Mouse (Mus musculus) frontal cortex, postnatal 25 days (tissue): ENCODE measurements around the gene Ajm1.

Experiments used
- DNase-seq, 2 experiments: peaks; one replicate each; pipeline ENCODE4 v3.0.0; 2022; ENCODE audit warnings: low spot score in 2 of 2

Ajm1 gene

DNA sequence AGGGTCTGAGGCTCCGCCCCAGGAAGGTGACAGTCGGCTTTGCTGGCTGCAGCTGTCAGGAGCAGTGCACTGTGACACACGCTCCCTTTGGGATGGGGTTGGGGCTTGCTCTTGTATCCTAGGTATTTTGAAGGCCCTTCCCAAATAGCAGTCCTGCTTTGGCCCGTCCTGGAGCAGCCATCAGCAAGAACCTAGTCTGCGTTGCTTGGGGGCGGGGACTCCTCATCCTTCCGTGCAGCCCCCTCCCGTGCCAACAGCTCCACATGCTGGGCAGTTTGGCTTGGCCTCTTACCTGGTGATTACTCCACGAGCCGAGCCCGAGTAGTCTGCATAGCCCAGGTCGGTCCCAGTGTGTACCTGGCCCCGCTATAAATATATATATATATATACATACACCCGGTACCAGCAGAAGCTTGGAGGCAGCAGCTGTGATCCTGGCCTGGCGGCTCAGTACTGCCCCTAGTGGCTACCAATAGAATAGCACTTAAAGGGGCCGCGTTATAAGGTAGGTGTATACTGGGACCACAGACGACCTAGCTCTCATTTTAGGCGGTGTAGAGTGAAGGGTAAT is at the start of gene Ajm1:
Gene Ajm1, minus strand, starts transcription at position 464 of the 571 bp plus-strand sequence.
- peak; percentile 62 to 68 for DNase-seq

DNA sequence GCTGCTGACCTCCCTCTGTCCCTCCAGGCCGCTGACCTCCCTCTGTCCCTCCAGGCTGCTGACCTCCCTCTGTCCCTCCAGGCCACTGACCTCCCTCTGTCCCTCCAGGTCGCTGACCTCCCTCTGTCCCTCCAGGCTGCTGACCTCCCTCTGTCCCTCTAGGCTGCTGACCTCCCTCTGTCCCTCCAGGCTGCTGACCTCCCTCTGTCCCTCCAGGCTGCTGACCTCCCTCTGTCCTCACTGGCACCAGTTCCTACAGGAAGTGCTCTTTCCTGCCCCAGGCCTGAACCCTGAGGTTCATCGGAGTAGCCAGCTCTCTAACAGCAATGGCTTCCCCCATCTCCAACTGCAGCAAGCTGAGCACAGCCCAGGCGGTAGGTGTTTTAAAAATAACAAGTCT is 47.2 kb upstream of the Ajm1 start:
- no peak for DNase-seq

DNA sequence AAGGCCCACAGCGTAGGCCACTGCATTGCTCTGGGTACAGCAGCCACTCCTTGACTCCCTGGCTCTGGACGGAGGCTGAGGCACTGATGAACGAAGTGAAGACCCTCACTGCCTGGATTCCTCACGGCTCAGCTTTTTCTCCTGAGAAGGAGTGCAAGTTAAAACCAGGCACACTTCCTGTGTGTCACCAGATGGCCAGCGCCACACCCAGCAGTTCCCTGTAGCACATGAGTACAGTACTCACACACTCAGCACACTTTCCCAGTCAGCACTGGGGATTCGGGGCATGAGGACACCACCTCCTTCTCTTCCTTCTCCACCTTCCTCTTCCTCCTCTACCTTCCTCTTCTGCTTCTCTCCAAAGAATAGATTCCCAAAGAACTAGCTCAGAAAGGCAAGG is 46.3 kb upstream of the Ajm1 start, which contains the start of gene Fcna:
Gene Fcna, minus strand, starts transcription at position 220 of the 400 bp plus-strand sequence.
- no peak for DNase-seq

DNA sequence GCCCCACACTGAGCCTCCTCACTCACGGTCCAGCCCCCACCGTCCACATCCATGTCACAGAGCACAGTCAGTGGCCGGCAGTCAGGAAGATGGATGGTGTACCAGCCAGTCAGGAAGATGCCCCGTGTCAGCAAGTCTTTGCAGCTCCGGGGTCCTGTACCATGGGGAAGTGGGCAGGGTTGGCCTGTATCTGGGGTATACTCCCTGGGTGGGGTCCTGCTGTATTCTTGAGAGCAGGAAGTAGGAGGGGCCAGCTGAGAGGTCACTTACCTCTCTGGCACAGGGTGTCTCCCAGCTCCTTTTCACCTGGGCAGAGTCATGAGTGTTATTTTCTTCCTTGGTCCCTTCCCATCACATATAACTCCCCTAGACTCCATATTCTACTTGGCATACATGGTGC is 44.4 kb upstream of the Ajm1 start:
- DNase-seq = no peak

DNA sequence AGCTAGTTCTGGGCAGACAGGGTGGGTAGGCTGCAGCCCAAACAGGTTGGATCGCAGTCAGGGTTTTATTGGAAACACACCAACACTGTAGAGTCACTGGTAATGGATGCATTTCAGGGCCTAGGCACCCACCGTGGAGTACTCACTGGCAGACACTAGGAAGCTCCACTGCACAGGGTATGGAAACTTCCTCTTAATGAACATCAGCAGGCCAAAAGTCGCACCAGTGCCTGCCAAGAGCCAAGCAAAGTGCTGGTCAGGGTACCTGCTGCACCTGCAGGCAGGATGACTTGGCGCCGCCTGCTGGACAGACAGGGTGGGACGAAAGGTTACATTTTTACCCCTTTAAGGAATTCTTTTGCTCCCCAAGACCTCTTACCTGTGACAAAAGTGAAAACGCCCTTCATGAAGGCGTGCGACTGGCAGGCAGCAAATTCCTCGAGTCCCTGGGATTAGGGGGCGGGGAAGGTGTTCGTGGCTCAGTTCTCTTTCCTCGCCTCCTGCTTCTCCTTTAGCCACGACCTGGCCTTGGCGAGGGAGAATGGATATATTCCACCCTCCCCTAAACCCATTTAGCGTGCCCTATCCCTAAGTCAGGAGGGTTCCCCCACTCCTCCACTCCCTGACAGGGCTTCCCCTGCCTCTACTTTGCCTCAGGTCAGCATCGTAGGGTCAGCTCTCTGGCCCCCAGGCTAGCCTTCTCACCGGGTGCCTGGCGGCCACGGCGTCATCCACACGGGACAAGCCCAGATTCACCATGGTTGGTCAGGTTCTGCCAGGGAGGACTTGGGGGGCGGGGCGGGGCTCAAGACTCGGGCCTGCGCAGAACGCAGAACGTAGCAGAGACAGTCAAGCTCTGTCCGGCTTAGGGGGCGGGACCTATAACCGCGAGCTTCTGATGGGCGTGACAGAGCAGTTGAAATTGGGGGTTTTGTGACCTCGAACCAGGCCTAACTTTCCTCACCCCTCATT is 40.0 kb upstream of the Ajm1 start, which contains the start of gene Tmem141:
Gene Tmem141, minus strand, starts transcription at position 777 of the 972 bp plus-strand sequence.
- DNase-seq = peak; percentile 67 to 74

DNA sequence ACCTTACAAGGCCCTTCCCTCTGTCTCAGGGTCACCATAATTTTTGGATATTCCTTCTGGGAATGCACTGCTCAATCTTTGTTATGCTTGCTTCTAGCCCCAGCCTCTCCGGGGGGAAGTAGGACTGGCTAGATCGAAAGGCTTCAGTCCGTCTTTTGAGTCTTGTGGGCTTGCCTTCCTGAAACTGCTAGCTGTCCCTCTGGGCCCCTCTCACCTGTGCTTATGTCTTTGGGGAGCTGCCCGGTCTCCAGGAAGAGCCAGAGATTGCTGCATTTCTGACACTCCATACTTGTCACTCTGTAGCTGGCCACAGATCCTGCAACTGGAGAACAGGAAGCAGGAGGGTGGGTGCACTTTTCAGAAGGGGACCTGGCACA is 39.3 kb upstream of the Ajm1 start:
- DNase-seq = no peak

DNA sequence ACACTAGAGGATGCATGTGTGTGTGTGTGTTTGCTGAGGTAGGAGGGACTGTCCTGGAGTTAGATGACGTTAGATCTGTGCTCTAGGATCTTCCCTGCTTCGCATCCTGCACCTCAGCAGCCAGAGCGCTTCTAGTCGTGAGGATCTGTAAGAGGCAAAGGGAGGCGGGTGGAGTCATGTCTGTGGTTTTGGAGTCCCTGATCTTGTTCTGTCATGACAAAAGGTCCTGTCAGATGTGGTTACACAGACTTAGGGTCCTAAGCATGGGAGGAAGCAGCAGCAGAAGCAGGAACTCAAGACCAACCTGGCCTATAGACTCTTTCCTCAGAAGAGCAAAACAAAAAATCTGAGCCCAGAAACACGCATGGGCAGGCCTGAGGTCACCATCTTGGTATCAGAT is 38.8 kb upstream of the Ajm1 start:
- no peak for DNase-seq

DNA sequence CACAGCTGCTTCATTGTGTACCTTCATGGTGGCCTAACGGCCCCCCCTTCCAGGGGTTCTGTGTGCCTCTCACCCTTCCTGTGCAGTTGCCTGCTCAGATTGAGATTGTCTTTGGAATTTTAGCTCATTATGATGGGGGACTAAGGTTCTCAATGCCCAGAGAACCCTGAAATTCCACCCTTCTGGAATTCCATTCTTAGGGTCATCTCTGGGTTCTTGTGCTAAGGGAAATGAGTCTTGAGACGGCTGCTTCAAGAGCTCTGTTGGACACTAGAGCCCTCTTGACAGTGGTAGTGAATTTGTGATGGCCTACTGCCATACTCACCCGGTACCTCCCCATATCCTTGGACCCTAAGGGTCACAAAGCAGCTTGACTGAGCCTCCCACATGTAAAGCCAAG is 36.0 kb upstream of the Ajm1 start, which contains the start of gene Ccdc183:
Gene Ccdc183, minus strand, starts transcription at position 101 of the 400 bp plus-strand sequence.
- DNase-seq = no peak

DNA sequence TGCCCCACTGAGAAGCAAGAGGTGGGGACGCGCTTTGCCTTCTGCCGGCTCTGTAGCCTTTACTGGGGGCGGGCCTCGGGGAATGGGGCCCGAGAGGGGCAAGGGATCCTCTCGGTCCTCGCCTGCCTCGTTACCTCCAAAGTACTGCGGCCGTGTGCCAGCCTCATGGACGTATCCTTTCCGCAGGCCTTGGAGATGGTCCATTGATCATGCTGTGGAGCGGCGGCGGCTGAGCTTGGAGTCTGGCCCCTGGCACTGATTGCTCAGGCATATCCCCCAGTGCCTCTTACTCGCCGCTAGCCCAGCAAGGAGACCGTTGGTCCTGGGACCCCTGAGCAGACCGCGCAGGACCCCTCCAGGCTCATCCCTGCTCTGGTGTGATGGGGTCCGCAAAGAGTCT is 34.8 kb upstream of the Ajm1 start:
- no peak for DNase-seq

DNA sequence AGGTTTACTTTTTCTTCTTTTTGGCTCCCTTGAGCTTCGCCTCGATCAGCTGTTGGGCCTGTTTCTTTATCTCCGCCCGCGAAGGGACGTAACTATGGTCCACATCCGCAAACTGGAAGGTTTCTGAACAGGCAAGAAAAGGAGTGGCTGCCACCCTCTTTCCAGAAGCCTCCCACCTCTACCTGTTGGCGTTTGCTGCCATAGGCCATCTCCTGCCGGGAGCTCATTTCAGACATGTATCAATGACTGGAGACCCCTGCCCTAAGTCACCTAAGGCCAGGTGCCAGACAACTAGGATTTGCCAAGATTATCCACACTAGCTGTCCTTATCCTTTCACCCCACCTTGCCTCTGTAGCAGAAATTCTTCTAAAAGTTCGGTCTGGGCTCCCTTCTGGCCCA is 27.1 kb upstream of the Ajm1 start:
- DNase-seq = no peak

DNA sequence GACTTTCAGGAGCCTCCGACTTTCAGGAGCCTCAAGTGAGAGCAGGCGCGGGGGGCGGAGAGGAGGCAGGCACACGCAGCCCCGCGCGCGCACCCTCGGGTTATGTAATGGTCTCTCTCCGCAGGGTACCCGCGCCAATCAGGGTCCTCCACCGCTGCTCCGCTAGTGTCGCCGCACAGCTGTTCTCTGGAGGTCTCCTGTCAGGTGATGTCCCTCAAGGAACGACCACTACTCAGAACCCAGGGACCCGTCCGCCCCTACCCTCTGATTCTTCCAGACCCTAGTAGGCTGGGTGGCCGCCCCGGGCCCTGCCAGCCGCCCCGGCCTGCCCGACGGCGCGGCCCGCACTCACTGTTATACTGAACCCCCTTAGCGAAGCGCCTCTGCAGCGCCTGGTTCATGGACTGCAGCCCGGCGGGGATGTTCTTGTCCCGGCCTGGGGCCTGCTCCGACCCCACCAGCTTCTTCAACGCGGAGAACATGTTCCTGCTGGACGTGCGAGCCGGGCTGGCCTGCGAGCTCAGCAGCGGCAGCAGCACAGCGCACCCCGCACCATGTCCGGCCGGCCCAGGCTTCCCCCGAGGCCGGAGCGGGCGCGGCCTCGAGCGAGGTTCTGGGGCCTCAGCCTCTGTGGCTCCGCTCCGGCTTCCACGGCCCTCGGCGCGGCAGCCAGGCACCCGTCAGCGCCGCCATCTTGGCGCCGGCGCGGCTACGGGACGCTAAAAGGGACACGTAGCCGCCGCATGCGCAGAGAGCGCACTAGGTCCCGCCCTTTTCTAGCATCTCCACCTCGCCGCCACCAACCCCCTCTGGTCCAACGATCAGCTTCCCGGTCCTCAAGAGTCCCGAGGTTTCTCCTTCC is 26.4 kb upstream of the Ajm1 start, which contains the start of gene Rabl6:
Gene Rabl6, minus strand, starts transcription at position 761 of the 862 bp plus-strand sequence.
- DNase-seq = peak; percentile 83 to 84

DNA sequence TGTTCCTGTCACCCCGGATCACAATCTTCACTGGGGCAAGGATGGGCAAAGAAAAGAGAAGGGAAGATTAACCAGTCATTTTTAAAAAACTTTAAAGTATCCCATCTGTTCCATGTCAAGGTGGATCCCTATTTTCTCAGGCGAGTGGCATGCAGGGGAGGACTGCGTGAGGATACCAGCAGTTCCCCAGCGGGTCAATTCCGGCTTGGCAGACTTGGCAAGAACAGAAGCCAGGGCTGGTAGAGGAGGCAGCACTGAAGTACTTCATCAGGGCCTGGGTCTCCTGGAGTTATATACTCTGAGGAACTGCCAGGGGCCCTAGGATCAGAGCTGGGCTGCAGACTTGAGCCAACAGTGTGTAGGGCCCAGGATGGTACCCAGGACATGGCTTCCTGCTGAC is 21.0 kb upstream of the Ajm1 start:
- no peak for DNase-seq

DNA sequence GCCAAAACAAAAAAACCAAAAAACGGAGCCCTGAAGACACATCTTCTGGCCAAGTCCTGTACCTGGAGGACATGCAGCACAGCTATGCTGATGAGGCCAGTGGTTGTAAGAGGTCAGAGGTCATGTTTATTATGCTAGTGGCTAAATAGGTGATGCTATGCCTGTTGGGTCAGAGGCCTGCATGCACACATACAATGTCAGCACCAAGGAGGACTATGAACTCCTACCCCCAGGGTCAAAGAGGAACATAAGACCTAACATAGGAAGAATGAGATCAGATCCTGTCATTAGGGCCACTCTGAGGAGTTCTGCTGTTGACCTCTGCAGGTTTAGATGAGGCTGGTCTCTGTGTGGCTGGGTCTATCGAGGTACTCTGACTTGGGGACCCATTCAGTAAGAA is 18.5 kb upstream of the Ajm1 start:
- no peak for DNase-seq

DNA sequence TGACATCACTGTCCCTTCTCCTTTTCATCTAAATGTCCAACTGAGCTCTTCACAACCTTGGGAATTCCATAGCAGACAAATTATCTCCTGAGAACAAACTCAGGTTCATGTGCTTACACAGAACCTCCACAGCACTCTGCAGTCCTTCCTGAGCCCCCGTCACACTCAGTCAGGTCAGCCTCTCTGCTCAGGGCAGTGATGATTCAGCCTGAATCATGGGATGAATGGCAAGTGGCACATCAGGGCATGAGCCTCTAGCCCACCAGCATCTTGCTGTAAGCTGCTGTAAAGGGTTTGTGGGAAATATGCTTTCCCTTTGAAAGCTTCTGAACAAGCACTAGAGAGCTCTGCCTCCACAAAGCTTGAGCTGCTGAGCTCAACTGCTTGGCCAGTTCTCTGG is 17.2 kb upstream of the Ajm1 start:
- no peak for DNase-seq

DNA sequence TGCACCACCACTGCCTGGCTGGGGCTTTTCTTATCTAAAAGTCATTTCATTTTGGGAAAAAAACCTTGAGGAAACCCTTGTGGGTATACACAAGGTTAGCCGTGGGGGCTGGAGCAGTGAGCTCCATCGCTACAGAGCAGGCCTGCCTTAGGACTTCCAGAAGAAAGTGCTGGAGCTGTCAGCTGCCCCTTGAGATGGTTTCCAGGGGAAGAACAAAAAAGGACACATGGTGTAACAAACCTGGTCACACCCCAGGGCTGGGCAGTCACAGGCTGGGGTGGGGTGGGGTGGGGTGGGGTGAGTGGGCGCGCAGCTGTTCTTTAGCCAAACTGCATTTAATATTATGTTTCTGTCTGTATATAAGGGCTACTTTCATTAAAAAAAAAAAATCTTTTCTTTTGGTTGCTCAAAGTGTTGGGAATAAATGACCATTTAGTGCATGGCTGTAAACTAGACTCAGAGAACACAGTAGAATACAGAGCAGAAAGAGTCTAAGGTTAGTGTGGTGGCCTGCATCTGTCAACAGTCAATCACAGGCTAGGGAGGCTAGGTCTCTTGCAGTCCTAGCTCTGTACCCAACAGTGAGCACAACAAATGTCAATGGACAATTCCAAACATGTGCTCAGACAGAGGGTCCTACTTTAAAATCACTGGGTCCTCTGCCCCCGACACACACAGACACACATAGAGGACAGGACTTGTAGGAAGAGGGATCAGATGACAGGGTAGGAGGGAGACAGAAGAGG is 15.4 kb upstream of the Ajm1 start:
- DNase-seq = no peak

DNA sequence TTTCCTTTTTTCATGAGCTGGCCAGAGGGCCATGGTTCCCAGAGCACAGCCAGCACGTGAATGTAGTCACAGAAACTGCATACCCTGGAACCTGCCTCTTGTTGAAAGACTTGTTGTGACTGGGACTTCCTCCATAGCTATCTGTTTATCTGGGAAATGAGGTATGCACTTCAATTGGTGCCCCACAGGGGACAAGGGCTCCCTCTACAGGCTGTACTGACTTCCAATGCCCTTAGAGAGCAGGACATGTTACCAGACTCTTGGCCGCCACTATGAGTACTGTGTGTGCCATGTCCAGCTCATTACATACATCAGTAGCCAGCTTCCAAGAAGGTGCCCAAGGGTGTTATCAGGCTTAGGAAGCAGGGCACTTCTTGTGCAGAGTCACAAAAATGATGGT is 10.3 kb upstream of the Ajm1 start:
- DNase-seq = no peak

DNA sequence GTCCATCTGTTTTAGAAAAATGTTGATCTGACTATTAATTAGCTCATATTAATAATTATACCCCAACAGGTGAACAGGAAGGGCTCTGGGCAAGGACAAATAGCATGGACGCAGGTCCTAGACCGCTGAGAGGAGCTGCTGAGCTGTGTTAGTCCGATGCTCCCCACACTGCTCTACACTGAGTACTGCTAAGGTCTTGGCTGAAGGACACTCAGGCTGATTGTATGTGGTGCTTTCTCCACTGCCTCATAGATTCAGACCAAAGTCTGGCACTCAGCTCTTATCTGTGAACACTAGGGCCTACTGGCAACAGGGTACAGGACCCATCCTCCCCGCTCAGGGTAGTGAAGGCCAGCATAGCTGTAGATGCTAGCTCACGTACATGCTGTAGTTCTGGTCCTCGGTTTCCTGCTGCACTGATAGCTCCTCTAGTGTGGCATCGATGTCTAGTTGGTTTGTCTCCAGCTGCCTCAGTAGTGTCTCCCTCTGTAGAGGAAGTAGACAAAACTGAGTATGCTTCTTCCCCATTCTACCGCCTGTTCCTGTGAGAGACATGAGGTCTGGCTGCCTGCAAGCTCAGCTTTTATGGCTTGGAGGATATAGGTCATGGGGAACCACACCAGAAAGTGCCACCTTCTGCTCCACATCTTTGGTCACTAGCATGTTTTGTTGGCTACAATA is 6.8 kb upstream of the Ajm1 start:
- DNase-seq = no peak

DNA sequence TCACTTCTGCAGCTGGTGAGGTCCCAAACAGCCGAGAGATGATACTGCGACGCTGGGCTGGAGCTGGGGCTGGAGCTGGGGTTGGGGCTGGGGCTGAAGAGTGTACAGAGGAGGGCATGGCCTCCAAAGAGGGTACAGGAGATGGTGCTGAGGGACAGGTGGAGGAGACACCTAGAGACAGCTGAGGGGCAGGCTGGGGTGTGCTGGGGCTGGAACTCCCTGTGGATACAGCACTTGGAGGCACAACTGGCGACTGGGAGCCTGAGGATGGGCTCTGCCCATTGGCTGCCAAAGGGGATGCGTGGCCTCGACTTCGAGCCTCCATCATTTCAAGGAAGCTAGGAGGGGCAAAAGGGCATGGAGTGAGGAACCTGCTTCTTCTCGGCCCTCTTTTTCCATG is 5.7 kb upstream of the Ajm1 start:
- no peak for DNase-seq

DNA sequence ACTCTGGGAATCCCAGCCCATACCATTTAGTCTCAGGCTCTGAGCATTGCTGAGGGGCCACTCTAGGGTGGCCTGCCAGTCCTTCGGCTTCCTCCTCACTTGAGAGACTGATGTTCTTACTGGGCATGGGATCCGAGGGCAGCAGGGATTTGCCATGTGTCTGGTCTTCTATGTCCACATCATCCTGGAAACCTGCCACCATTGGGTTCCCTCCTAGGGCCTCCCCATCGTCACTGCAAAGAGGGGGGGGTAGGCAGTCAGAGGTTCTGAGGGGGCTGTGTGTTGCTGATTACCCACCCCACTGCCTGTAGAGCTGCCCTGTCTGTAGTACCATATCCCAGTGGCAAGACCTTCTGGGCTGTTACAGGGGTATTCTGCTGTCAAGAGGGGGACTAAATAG is 4.0 kb upstream of the Ajm1 start:
- DNase-seq = no peak

DNA sequence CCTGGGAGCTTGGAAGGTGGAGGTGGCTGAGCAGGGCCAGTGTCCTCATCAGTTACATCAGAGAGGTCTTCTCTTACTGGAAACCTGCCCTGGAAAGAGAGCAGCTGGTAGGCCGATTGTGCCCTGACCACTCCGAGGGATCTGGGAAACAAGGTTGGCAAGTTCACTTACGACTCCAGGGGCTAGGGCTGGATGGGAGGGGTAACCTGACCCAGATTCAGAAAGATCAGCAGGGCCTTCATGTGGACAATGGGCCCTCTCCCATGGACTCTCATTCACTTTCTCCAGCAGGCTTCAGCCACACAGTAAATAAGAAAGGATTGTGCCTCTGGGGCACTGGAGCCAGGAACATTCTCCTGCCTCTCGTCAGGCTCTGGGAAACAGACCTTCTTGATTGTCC is 3.3 kb upstream of the Ajm1 start:
- DNase-seq = no peak

DNA sequence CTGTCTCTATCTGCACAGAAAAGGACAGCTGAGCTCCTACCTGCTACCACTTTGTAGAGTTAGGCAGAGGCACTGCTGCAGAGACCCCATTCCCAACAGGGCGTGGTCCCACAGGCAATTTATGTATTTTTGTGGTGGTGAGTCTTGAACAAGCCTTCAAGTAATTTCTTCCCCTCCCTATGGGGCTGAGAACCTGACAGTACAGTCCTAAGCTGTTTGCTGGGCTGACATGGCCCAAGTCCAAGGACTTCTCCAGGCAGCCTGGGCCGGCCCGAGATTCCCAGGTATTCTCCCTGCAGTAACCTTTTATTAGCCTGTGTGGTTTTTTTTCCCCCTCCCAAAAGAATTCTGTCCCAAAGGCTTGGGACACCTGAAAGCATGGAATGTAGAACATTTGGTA is 2.6 kb upstream of the Ajm1 start:
- no peak for DNase-seq
